Mouse (Mus musculus) cerebellum, adult 2 months (tissue): ENCODE data around the gene St6galnac4. TPM values are rescaled to one million over a fixed set of nuclear protein-coding genes. Genes with fewer than 3 reads are reported as not detected.

Experiments
- DNase-seq, 2 experiments: peaks; one replicate each; pipeline ENCODE4 v3.0.0; 2021
- H3K27ac ChIP-seq: fragments of 200-500 bp; 2 replicates; pipeline ENCODE4 v1.5.1; 2012; ENCODE audit warnings: low read length, control low read depth, inconsistent platforms; ENCODE audit not compliant: insufficient read depth
- H3K27me3 ChIP-seq: fragments of 200-500 bp; 2 replicates; pipeline ENCODE4 v1.6.1; 2012; ENCODE audit warnings: inconsistent platforms, mild to moderate bottlenecking, low read length, moderate library complexity; ENCODE audit not compliant: control insufficient read depth, insufficient read depth
- H3K4me1 ChIP-seq: fragments of 200-500 bp; 2 replicates; pipeline ENCODE4 v1.6.1; 2011; ENCODE audit warnings: low read length; ENCODE audit not compliant: control insufficient read depth, insufficient read depth
- H3K4me3 ChIP-seq: fragments of 200-500 bp; replicated peaks from 2 replicates; pipeline ENCODE3; 2011; ENCODE audit warnings: mild to moderate bottlenecking, low read depth, low read length, control low read depth; ENCODE audit not compliant: insufficient read depth
- CTCF ChIP-seq: fragments of 200-500 bp; IDR thresholded peaks from 2 replicates; pipeline ENCODE4 v1.5.1; 2011; ENCODE audit warnings: low read depth, mild to moderate bottlenecking, control low read depth, low read length, moderate library complexity, borderline replicate concordance; ENCODE audit not compliant: insufficient read depth
- POLR2A ChIP-seq: fragments of 200-500 bp; IDR thresholded peaks from 2 replicates; pipeline ENCODE4 v1.6.1; 2011; ENCODE audit warnings: low read length, control low read depth, borderline replicate concordance; ENCODE audit not compliant: insufficient read depth
- WGBS: fragments of 180-500 bp; shearing (Covaris S2); methylation state at CpG from one replicate; pipeline ENCODE4 v1.1.7; 2018; 5-methylcytosine and 5-hydroxymethylcytosine counted together
- polyA plus RNA-seq: library from polyadenylated mRNA; depleted of rRNA; stranded (reverse); fragments of >200 nt; gene quantifications from 2 replicates; pipeline ENCODE4 v1.2.3, GENCODE M21; 2012

Gene St6galnac4
- polyA plus RNA-seq, 1 experiment = 91.4 TPM

- DNase-seq = peak; percentile 75 to 82
- peaks cover 47% of the 10 kb centered on the region for H3K4me1 ChIP-seq
- TF ChIP-seq CTCF = peak; percentile 92
- TF ChIP-seq POLR2A = no peak
- H3K4me3 ChIP-seq = no peak overlapping the region
- H3K27me3 ChIP-seq = no peaks in the 10 kb centered on the region
- peak overlapping the region; percentile 60 for H3K27ac ChIP-seq
- WGBS = 4% methylated on average over 7 of the region's 7 CpGs
These were observed 45.0 kb downstream of the St6galnac4 start for GRCm38 (mm10) chr2:32631737-32632394.

- DNase-seq = no peak
- TF ChIP-seq POLR2A = no peak
- TF ChIP-seq CTCF = no peak
- Histone ChIP-seq H3K27ac (no peak overlapping the region), H3K4me3 (no peak overlapping the region), H3K4me1 (peaks cover 29% of the 10 kb centered on the region), H3K27me3 (no peaks in the 10 kb centered on the region)
- WGBS = 40% methylated on average over 5 of the region's 5 CpGs
These were observed 46.8 kb downstream of the St6galnac4 start for GRCm38 (mm10) chr2:32633660-32634059.

DNA sequence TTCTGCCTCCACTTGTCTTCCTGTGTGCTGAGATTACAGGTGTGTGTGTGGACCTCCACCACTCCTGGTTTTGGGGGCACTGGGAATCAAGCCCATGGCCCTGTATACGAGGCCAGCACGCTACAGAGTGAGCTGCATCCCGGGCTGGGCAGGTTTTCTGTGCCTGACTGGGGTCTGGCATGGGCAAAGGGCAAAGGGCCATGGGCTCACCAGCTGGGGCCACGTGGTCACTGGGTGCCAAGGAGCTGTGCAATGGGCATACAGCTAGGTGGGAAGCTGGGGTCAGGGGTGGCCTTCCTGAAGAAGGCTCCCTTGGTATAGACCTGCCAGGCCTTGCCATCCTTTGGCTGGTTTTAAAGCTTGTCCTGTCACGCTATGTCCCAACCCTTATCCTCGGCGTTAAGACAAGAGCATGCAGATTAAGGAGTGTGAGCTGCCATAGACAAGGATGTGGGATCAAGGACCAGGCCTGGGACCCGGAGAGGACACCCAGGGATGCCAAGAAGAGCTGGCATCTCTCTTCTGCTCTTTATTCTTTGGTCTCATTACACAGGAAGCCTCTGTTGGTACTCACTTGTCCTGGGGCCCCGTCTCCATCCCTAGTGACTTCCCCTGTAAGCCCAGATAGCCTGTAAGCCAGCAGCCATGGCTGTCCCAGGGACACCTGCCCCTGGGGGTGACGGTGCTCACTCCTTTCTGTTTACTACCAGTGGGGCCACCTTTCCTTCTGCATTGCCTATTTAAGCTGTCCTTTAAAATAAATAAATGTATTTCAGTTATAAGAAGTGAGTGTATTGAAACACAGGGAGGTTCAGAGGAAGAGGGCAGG lies 47.6 kb downstream of the St6galnac4 start:
- Histone ChIP-seq H3K4me3 (no peak overlapping the region), H3K4me1 (peaks cover 21% of the 10 kb centered on the region), H3K27ac (no peak overlapping the region), H3K27me3 (no peaks in the 10 kb centered on the region)
- TF ChIP-seq CTCF (no peak), POLR2A (no peak)
- 81% methylated on average over 10 of the region's 10 CpGs for WGBS
- DNase-seq = no peak

DNA sequence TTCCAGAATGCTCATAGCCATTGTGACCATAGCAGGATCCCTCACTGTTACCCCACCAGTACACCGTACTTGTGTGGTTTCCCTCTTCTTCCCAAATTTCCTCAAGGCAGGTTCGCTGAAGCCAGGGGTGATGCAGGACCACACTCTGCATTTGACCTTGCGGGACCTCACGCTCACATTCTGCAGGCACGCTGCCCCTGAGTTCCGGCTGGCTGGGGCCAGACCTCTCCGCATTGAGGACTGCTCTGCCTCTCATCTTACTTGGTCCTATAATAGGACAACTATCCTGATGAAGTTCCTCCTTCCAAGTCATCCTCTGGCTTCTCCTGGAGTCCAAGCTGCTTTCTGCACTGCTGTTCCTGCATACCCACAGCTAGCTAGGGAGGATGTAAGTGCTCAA lies 49.7 kb downstream of the St6galnac4 start:
- H3K27ac ChIP-seq = no peak overlapping the region
- no peaks in the 10 kb centered on the region for H3K27me3 ChIP-seq
- TF ChIP-seq POLR2A (no peak), CTCF (no peak)
- DNase-seq = no peak
- WGBS = 93% methylated on average over 7 of the region's 7 CpGs
- peaks cover 19% of the 10 kb centered on the region for H3K4me1 ChIP-seq
- no peak overlapping the region for H3K4me3 ChIP-seq

GRCm38 (mm10) chr2:32637778-32638281 lies 50.9 kb downstream of the St6galnac4 start:
- TF ChIP-seq CTCF = no peak
- no peak for TF ChIP-seq POLR2A
- H3K4me3 ChIP-seq = no peak overlapping the region
- peaks cover 8% of the 10 kb centered on the region for H3K4me1 ChIP-seq
- 40% methylated on average over 11 of the region's 11 CpGs for WGBS
- H3K27me3 ChIP-seq = no peaks in the 10 kb centered on the region
- DNase-seq = no peak
- no peak overlapping the region for H3K27ac ChIP-seq

DNA sequence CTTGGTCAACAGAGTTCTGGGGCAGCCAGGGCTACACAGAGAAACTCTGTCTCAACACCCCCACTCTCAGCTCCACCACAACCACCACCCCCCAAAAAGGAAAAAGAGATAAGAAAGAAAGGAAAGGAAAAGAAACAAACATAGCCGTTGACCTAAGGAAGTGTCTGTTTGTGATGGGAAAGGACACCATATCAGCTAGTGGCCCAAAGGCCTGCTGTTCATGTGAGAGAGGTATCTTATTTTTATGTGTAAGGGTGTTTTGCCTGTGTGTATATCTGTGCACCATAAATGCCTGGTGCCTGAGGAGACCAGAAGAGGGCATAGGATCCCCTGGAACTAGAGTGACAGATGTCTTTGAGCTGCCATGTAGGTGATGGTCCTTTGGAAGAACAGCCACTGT lies 52.7 kb downstream of the St6galnac4 start:
- TF ChIP-seq CTCF = no peak
- no peak for TF ChIP-seq POLR2A
- 97% methylated on average over 1 of the region's 1 CpGs for WGBS
- no peak overlapping the region for H3K27ac ChIP-seq
- no peaks in the 10 kb centered on the region for H3K27me3 ChIP-seq
- H3K4me1 ChIP-seq = no peaks in the 10 kb centered on the region; the same call in 1 of the 2 replicates
- H3K4me3 ChIP-seq = no peak overlapping the region
- DNase-seq = no peak

- TF ChIP-seq POLR2A = no peak
- no peak for TF ChIP-seq CTCF
- H3K27me3 ChIP-seq = no peaks in the 10 kb centered on the region
- 69% methylated on average over 6 of the region's 6 CpGs for WGBS
These were observed 53.7 kb downstream of the St6galnac4 start for GRCm38 (mm10) chr2:32640550-32641051.

More at GRCm38 (mm10) chr2:32640550-32641051, 53.7 kb downstream of the St6galnac4 start:
- Histone ChIP-seq H3K27ac (no peak overlapping the region), H3K4me1 (no peaks in the 10 kb centered on the region; the same call in 1 of the 2 replicates), H3K4me3 (no peak overlapping the region)
- DNase-seq = no peak
